In genomic region chr1:134784481-134784880, GRCm38 (mm10) we compare ENCODE assay signal across 14 mouse cellular contexts.
DNase-seq lines count a peak whose midpoint lies in the region; ATAC-seq and TF ChIP-seq lines count a peak whose summit lies in the region.
"Had no signal": no experiment of that assay in that cellular context is flagged by ENCODE, and none has a peak within 500 bp of the region (broad histone marks: within the 10 kb centered on the region; RNA-seq: fewer than 3 reads in every experiment).

No protein-coding gene starts in this region.

- no peak for ATAC-seq in intestine, embryonic 14.5 days (replicated peaks; ENCODE audit: low FRiP score, low TSS enrichment, low read depth)
- no peak for ATAC-seq in intestine, postnatal 0 days
- ATAC-seq in embryonic facial prominence, embryonic 14.5 days (ENCODE audit: low read depth): no peak
- no peak for ATAC-seq in stomach, embryonic 14.5 days (ENCODE audit: insufficient number of reproducible peaks, insufficient read depth, low FRiP score, low read depth)

- no peak for DNase-seq in gastrocnemius, adult 2 months
- DNase-seq in gastrocnemius, adult 18-20 months (ENCODE audit: low spot score): no peak
- DNase-seq in intestine, embryonic 14.5 days (ENCODE audit: low spot score): no peak
- DNase-seq in embryonic facial prominence, embryonic 14.5 days (ENCODE audit: low spot score): no peak
- no peak for DNase-seq in layer of hippocampus, postnatal 14 days (ENCODE audit: low spot score in 2 of 2)
- no peak for DNase-seq in cerebellum, adult 8-10 months
- DNase-seq: cerebellum, adult 11-12 months; kidney, postnatal 10 days; layer of hippocampus, adult 9-11 months; right cerebral cortex, postnatal 25 days had no signal

- TF ChIP-seq CTCF in gastrocnemius, adult 2 months (IDR thresholded peaks at IDR 0.05): no peak
- TF ChIP-seq CTCF in intestine, postnatal 0 days (IDR thresholded peaks at IDR 0.05; ENCODE audit: low read depth): no peak

- H3K36me3 ChIP-seq in intestine, embryonic 14.5 days (ENCODE audit: control insufficient read depth, insufficient read depth, low read length): 0 out of 2 replicates have a peak, but pooled peaks cover 11% of the 10 kb centered on the region
- H3K36me3 ChIP-seq in intestine, postnatal 0 days (ENCODE audit: control insufficient read depth, insufficient read depth): no peaks in the 10 kb centered on the region
- peaks cover 9% of the 10 kb centered on the region; the same call in 1 of the 2 replicates for H3K36me3 ChIP-seq in embryonic facial prominence, embryonic 14.5 days (ENCODE audit: control insufficient read depth, insufficient read depth, low read length)
- H3K36me3 ChIP-seq in stomach, embryonic 14.5 days (ENCODE audit: control insufficient read depth, insufficient read depth, low read length): no peaks in the 10 kb centered on the region; the same call in 1 of the 2 replicates
- H3K36me3 ChIP-seq: midbrain, embryonic 10.5 days had no signal

- no peak overlapping the region for H3K4me2 ChIP-seq in intestine, embryonic 14.5 days (ENCODE audit: low read length)
- no peak overlapping the region for H3K4me2 ChIP-seq in intestine, postnatal 0 days (replicated peaks; ENCODE audit: low read depth)
- H3K4me2 ChIP-seq in embryonic facial prominence, embryonic 14.5 days (ENCODE audit: low read depth, low read length): no peak overlapping the region
- no peak overlapping the region for H3K4me2 ChIP-seq in stomach, embryonic 14.5 days (replicated peaks; ENCODE audit: low read depth, low read length)

- H3K4me1 ChIP-seq in intestine, embryonic 14.5 days (replicated peaks; ENCODE audit: control insufficient read depth, insufficient read depth, low read length): peaks cover 19% of the 10 kb centered on the region
- H3K4me1 ChIP-seq in intestine, postnatal 0 days (replicated peaks; ENCODE audit: control insufficient read depth, insufficient read depth, low read length): no peaks in the 10 kb centered on the region
- H3K4me1 ChIP-seq in embryonic facial prominence, embryonic 14.5 days (ENCODE audit: control insufficient read depth, insufficient read depth, low read length): peaks cover 31% of the 10 kb centered on the region
- 0 out of 2 replicates have a peak, but pooled peaks cover 4% of the 10 kb centered on the region for H3K4me1 ChIP-seq in stomach, embryonic 14.5 days (ENCODE audit: control insufficient read depth, insufficient read depth, low read length)

- 46% methylated on average over 6 of the region's 6 CpGs for WGBS in intestine, embryonic 14.5 days
- 64% methylated on average over 6 of the region's 6 CpGs for WGBS in intestine, postnatal 0 days
- 40% methylated on average over 6 of the region's 6 CpGs for WGBS in embryonic facial prominence, embryonic 14.5 days
- WGBS in stomach, embryonic 14.5 days: 64% methylated on average over 6 of the region's 6 CpGs

- no peaks in the 10 kb centered on the region for H3K27me3 ChIP-seq in intestine, embryonic 14.5 days (replicated peaks; ENCODE audit: control insufficient read depth, insufficient read depth, low read length)
- H3K27me3 ChIP-seq in intestine, postnatal 0 days (replicated peaks; ENCODE audit: control insufficient read depth, insufficient read depth, low read length): no peaks in the 10 kb centered on the region
- H3K27me3 ChIP-seq in embryonic facial prominence, embryonic 14.5 days (replicated peaks; ENCODE audit: control insufficient read depth, insufficient read depth, low read length): no peaks in the 10 kb centered on the region
- H3K27me3 ChIP-seq in stomach, embryonic 14.5 days (ENCODE audit: control insufficient read depth, insufficient read depth, low read length): no peaks in the 10 kb centered on the region

- no peak overlapping the region for H3K4me3 ChIP-seq in gastrocnemius, adult 2 months
- no peak overlapping the region for H3K4me3 ChIP-seq in intestine, embryonic 14.5 days (ENCODE audit: low read depth, low read length)
- no peak overlapping the region for H3K4me3 ChIP-seq in intestine, postnatal 0 days (ENCODE audit: low read depth, low read length)
- H3K4me3 ChIP-seq in embryonic facial prominence, embryonic 14.5 days (ENCODE audit: low read depth, low read length): no peak overlapping the region
- H3K4me3 ChIP-seq in stomach, embryonic 14.5 days (ENCODE audit: low read depth, low read length): no peak overlapping the region
- H3K4me3 ChIP-seq: midbrain, embryonic 10.5 days; myocyte had no signal

- peak overlapping the region; percentile 31 for H3K27ac ChIP-seq in gastrocnemius, adult 2 months
- H3K27ac ChIP-seq in intestine, embryonic 14.5 days (ENCODE audit: low read depth): peak overlapping the region; percentile 47; the same call in 1 of the 2 replicates
- no peak overlapping the region for H3K27ac ChIP-seq in intestine, postnatal 0 days (ENCODE audit: low read depth, low read length)
- peak overlapping the region; percentile 59 for H3K27ac ChIP-seq in embryonic facial prominence, embryonic 14.5 days (replicated peaks; ENCODE audit: low read depth, low read length)
- H3K27ac ChIP-seq in stomach, embryonic 14.5 days (ENCODE audit: low read length): peak overlapping the region; percentile 61; the same call in 1 of the 2 replicates
- H3K27ac ChIP-seq: midbrain, embryonic 10.5 days had no signal

- intact Hi-C loops in gastrocnemius, adult 2 months (cut with DNase I): no loop called here

- H3K9me3 ChIP-seq in intestine, embryonic 14.5 days (ENCODE audit: control insufficient read depth, low read length): no peaks in the 10 kb centered on the region
- H3K9me3 ChIP-seq in intestine, postnatal 0 days (ENCODE audit: control insufficient read depth): no peaks in the 10 kb centered on the region
- no peaks in the 10 kb centered on the region for H3K9me3 ChIP-seq in embryonic facial prominence, embryonic 14.5 days (ENCODE audit: control insufficient read depth, low read length)
- no peaks in the 10 kb centered on the region for H3K9me3 ChIP-seq in stomach, embryonic 14.5 days (ENCODE audit: control insufficient read depth, low read depth, low read length)
- H3K9me3 ChIP-seq: midbrain, embryonic 10.5 days had no signal

- H3K9ac ChIP-seq in intestine, embryonic 14.5 days (ENCODE audit: low read length): no peak overlapping the region
- H3K9ac ChIP-seq in intestine, postnatal 0 days (ENCODE audit: low read depth, low read length): no peak overlapping the region
- no peak overlapping the region for H3K9ac ChIP-seq in embryonic facial prominence, embryonic 14.5 days (ENCODE audit: low read depth, low read length)
- H3K9ac ChIP-seq in stomach, embryonic 14.5 days (replicated peaks; ENCODE audit: low read depth, low read length): no peak overlapping the region
